Mouse (Mus musculus) liver, adult 2 months (tissue): ENCODE results near the gene Rnf227. TPM values are rescaled to one million over a fixed set of nuclear protein-coding genes. Genes with fewer than 3 reads are reported as not detected.

Experiments used
- DNase-seq: peaks from one replicate; pipeline ENCODE4 v3.0.0-alpha.2; 2011; ENCODE audit warnings: low read depth, low spot score; ENCODE audit errors: extremely low read depth
- H3K27ac ChIP-seq: fragments of 200-500 bp; replicated peaks from 2 replicates; pipeline ENCODE4 v1.5.1; 2012; ENCODE audit warnings: low read depth, mild to moderate bottlenecking, control low read depth, inconsistent platforms, low read length; ENCODE audit not compliant: insufficient read depth
- H3K27me3 ChIP-seq: fragments of 200-500 bp; 2 replicates; pipeline ENCODE4 v1.6.1; 2012; ENCODE audit warnings: mild to moderate bottlenecking, moderate library complexity, low read length, inconsistent platforms; ENCODE audit not compliant: control insufficient read depth, insufficient read depth
- H3K36me3 ChIP-seq: fragments of 200-500 bp; 2 replicates; pipeline ENCODE4 v1.6.1; 2012; ENCODE audit warnings: low read length, inconsistent platforms; ENCODE audit not compliant: control insufficient read depth, insufficient read depth
- H3K4me1 ChIP-seq: fragments of 200-500 bp; 2 replicates; pipeline ENCODE4 v1.6.1; 2011; ENCODE audit warnings: low read length; ENCODE audit not compliant: control insufficient read depth, insufficient read depth
- H3K4me3 ChIP-seq: fragments of 200-500 bp; 2 replicates; pipeline ENCODE4 v1.5.1; 2011; ENCODE audit warnings: low read depth, mild to moderate bottlenecking, control low read depth, low read length, moderate library complexity; ENCODE audit not compliant: insufficient read depth
- H3K79me2 ChIP-seq: fragments of 200-500 bp; 2 replicates; pipeline ENCODE4 v1.6.1; 2012; ENCODE audit warnings: inconsistent platforms, mild to moderate bottlenecking, low read length, moderate library complexity; ENCODE audit not compliant: control insufficient read depth, insufficient read depth
- H3K9ac ChIP-seq: fragments of 200-500 bp; 2 replicates; pipeline ENCODE4 v1.6.1; 2012; ENCODE audit warnings: low read depth, mild to moderate bottlenecking, control low read depth, inconsistent platforms, low read length
- CTCF ChIP-seq: fragments of 200-500 bp; IDR thresholded peaks from 2 replicates; pipeline ENCODE4 v1.5.1; 2011; ENCODE audit warnings: low read depth, low read length, control low read depth
- POLR2A ChIP-seq: fragments of 200-500 bp; IDR thresholded peaks from 2 replicates; pipeline ENCODE4 v1.6.1; 2011; ENCODE audit warnings: low read length, control low read depth; ENCODE audit not compliant: insufficient read depth; ENCODE audit errors: extremely low read depth
- WGBS: fragments of 180-500 bp; shearing (Covaris S2); methylation state at CpG from one replicate; pipeline ENCODE4 v1.1.7; 2018; 5-methylcytosine and 5-hydroxymethylcytosine counted together
- polyA plus RNA-seq: library from polyadenylated mRNA; depleted of rRNA; stranded (reverse); fragments of >200 nt; gene quantifications from 2 replicates; pipeline ENCODE4 v1.2.3, GENCODE M21; 2012; rRNA removed
- total RNA-seq: library from RNA; depleted of rRNA; stranded (reverse); fragments of >200 nt; gene quantifications from 2 replicates; pipeline ENCODE4 v1.2.3, GENCODE M21; 2014; rRNA removed

The Rnf227 gene
- total RNA-seq = 0.55 and 0.67 TPM in 2 replicates
- 0.35 and 0.41 TPM in 2 replicates for polyA plus RNA-seq

DNA sequence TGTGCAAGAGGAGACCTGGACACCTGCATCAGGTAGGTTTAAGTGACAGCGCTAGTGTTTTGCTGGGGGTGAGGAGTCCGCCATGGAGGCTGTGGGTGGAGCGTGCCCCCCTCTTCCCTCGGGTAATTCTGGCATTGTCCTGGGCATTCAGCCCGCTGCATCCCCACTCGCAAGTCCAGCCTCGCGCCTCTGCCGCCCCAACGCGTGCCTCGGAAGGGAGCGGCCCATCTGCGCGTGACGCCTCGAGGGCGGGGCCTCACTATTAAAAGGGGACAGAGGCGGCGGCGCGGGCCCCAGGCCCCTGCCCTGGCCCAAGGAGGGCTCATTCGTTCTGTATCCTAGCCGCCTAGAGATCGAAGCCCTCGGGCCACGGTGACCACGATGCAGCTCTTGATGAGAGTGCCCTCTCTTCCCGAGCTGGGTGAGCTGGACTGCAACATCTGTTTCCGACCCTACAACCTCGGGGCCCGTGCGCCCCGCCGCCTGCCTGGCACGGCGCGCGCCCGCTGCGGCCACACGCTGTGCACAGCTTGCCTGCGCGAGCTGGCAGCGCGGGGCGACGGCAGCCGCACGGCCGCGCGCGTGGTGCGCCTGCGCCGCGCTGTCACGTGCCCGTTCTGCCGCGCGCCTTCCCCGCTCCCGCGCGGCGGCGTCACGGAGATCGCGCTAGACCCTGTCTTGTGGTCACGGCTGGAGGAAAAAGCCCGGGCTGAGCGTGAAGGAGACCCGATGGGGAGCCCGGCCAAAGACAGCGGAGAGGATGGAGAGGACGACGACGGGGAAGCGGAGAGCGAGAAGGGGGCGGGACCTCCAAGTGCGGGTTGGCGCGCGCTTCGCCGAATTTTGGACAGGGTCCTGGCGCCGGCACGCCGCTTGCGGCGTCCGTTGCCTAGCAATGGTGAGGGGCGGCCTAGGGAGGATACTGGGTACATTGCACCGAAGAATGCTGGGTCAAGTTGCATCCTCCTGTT, at the start of gene Rnf227:
TSS of gene Rnf227 (plus strand) at position 301 of the 971 bp plus-strand sequence.
- Histone ChIP-seq H3K79me2 (no peaks in the 10 kb centered on the region), H3K27ac (no peak within 1 kb of the TSS), H3K4me1 (peaks cover 4% of the 10 kb centered on the region), H3K9ac (peak within 1 kb of the TSS; percentile 81), H3K4me3 (peak within 1 kb of the TSS; percentile 60), H3K36me3 (peaks cover 12% of the 10 kb centered on the region), H3K27me3 (no peaks in the 10 kb centered on the region)
- TF ChIP-seq CTCF = no peak
- DNase-seq = no peak
- 4% methylated on average over 97 of the region's 99 CpGs for WGBS

GRCm38 (mm10) chr11:69291111-69291510, 49.1 kb upstream of the Rnf227 start:
- TF ChIP-seq POLR2A (no peak), CTCF (no peak)
- Histone ChIP-seq H3K79me2 (no peaks in the 10 kb centered on the region), H3K9ac (no peak overlapping the region)

GRCm38 (mm10) chr11:69295286-69295685, 45.0 kb upstream of the Rnf227 start:
- no peaks in the 10 kb centered on the region for H3K36me3 ChIP-seq
- H3K79me2 ChIP-seq = no peaks in the 10 kb centered on the region
- no peak overlapping the region for H3K27ac ChIP-seq
- DNase-seq = no peak
- no peak overlapping the region for H3K4me3 ChIP-seq
- no peak overlapping the region for H3K9ac ChIP-seq
- WGBS = 91% methylated on average over 3 of the region's 3 CpGs
- no peaks in the 10 kb centered on the region for H3K4me1 ChIP-seq
- H3K27me3 ChIP-seq = no peaks in the 10 kb centered on the region
- TF ChIP-seq POLR2A (no peak), CTCF (no peak)

More at GRCm38 (mm10) chr11:69291111-69291510, 49.1 kb upstream of the Rnf227 start:
- no peaks in the 10 kb centered on the region for H3K36me3 ChIP-seq
- H3K4me1 ChIP-seq = no peaks in the 10 kb centered on the region
- DNase-seq = no peak
- 87% methylated on average over 5 of the region's 5 CpGs for WGBS
- no peak overlapping the region for H3K27ac ChIP-seq
- no peaks in the 10 kb centered on the region for H3K27me3 ChIP-seq
- H3K4me3 ChIP-seq = no peak overlapping the region

DNA sequence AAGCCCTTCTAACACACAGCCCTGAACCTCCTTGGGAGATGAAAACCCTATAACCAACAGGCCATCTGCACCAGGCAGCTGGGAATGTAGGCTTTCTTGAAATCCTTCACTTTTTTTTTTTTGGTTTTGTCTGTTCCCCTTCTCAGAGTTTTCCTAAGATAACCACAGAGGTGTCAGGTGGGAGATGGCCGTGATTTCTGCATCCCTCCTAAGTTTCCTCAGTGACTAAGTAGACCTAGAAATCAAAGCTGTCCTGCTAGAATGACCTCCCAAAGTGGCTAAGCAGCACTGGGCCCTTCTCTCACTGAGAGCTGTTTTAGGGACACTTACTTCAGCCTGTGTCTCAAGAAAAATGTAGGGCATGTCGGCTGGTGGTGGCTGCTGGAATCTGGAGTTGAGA, 42.5 kb upstream of the Rnf227 start:
- Histone ChIP-seq H3K4me1 (no peaks in the 10 kb centered on the region), H3K79me2 (no peaks in the 10 kb centered on the region), H3K27me3 (no peaks in the 10 kb centered on the region), H3K9ac (no peak overlapping the region), H3K4me3 (no peak overlapping the region), H3K36me3 (no peaks in the 10 kb centered on the region), H3K27ac (no peak overlapping the region)
- WGBS = 91% methylated on average over 2 of the region's 2 CpGs
- DNase-seq = no peak
- TF ChIP-seq POLR2A (no peak), CTCF (no peak)

DNA sequence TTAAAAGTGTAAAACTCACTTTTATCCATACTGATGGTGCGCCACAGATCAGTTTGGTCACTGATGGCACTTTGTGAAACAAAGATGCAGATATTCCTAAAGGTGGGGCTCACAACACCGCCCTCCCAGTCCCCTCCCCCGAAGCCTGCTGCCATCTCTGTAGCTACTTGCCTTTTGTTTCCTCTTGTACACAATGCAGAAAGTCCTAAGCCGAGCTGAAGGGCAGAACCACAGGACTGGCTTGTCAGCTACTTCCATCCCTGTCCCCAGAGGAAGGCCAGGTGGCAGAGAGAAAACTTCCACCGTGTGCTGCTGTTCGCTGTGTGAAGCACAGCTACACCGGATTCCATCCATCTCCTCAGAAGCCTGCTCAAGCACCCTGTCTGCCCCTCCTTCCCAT, 42.0 kb upstream of the Rnf227 start:
- Histone ChIP-seq H3K4me1 (no peaks in the 10 kb centered on the region), H3K27me3 (no peaks in the 10 kb centered on the region), H3K36me3 (no peaks in the 10 kb centered on the region), H3K79me2 (no peaks in the 10 kb centered on the region), H3K4me3 (no peak overlapping the region), H3K9ac (no peak overlapping the region), H3K27ac (no peak overlapping the region)
- no peak for DNase-seq
- no peak for TF ChIP-seq CTCF
- 89% methylated on average over 7 of the region's 7 CpGs for WGBS

DNA sequence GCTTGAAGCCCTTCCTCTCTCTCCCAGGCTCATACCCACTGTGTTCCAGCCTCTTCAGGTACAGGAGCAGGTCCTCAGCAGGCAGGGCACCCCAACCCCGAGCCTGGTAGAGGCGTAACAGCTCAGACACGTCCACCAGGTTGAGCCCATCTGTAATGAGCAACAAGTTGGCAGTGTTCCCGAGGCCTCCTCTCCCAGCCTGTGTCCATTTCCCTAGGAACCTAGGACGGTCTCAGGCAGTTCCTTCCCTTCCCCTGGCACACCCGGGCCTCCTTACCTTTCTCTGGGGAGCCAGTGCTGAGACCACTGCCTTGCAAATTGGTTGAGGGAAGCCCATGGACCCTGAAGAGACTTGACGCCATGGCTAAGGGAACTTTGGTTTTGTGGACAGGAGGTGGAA, 37.4 kb upstream of the Rnf227 start:
- no peaks in the 10 kb centered on the region for H3K79me2 ChIP-seq
- H3K9ac ChIP-seq = no peak overlapping the region
- no peaks in the 10 kb centered on the region; the same call in 1 of the 2 replicates for H3K36me3 ChIP-seq
- DNase-seq = no peak
- 90% methylated on average over 7 of the region's 7 CpGs for WGBS
- H3K27me3 ChIP-seq = no peaks in the 10 kb centered on the region
- no peaks in the 10 kb centered on the region for H3K4me1 ChIP-seq
- TF ChIP-seq CTCF (no peak), POLR2A (no peak)
- H3K4me3 ChIP-seq = no peak overlapping the region
- no peak overlapping the region for H3K27ac ChIP-seq
